Mouse (Mus musculus): ENCODE results near the gene Wnt5a. TPM values are rescaled to one million over a fixed set of nuclear protein-coding genes. Genes with fewer than 3 reads are reported as not detected.

Gene Wnt5a
- 10.0 and 16.1 TPM in 2 replicates for polyA plus RNA-seq (2015; fragmentation: Nextera tagmentation; extraction: Ambion mirVana)

DNA sequence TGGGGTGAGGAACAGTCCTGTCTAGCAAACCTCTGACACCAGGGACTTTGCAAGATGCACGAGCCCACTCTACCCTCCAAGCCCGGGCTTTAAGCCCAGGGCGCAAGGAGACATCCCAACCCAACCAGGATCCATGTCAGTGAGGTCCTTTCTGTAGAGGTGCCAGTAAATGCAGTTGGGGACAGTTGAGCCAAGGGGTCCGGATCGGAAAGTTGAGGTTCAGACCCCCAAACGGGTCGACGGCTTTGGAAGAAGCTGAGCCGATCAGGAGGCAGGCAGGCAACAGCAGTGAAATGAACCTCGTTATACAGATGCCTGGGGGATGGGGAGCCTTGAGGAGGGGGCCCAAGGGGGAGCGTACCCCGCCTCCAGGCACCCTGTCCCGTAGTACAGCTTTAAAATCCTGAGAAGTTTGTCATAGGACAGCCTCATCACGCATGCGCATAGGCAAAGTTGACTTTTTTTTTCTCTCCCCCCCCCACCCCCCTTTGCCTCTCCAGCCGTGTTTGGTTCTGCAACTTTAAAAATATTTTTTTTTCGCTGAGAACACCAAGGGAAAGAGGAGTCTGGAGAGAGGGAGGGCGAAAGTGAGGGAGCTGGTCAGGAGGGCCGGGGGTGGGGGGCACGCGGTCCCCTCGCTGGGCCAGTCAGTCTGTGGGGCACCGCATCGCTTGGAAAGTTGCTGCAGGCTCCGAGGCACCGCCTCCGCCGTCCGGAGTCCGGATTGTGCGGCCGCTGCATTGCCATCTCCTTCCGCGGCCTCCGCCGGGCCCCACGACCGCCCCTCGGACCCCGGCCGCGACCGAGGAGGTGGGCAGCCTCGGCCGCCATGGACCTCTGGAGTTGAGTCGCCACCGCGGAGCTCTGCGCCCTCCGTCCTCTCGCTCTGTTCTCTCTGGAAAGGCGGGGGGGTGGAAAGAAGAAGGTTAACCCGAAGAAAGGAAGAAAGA, at the start of gene Wnt5a:
TSS of gene Wnt5a (plus strand) at position 650 of the 950 bp plus-strand sequence.
- Histone ChIP-seq H3K4me2 (peak within 1 kb of the TSS; percentile 89), H3K4me3 (peak within 1 kb of the TSS; percentile 58), H3K27ac (peak within 1 kb of the TSS; percentile 68), H3K36me3 (ENCODE audit: poor library complexity, severe bottlenecking) (no peaks in the 10 kb centered on the region), H3K9me3 (replicated peaks) (no peaks in the 10 kb centered on the region), H3K27me3 (peaks cover 73% of the 10 kb centered on the region), H3K9ac (peak within 1 kb of the TSS; percentile 70), H3K4me1 (peaks cover 38% of the 10 kb centered on the region)
- 2% methylated on average over 53 of the region's 53 CpGs for WGBS
- peak; percentile 41; the same call in 1 of the 2 replicates for ATAC-seq

- no peak for ATAC-seq
- H3K4me3 ChIP-seq = no peak overlapping the region
- no peaks in the 10 kb centered on the region for H3K36me3 ChIP-seq (ENCODE audit: poor library complexity, severe bottlenecking)
- H3K9ac ChIP-seq = no peak overlapping the region
- H3K9me3 ChIP-seq (replicated peaks) = no peaks in the 10 kb centered on the region
- WGBS = 60% methylated on average over 7 of the region's 7 CpGs
- no peak overlapping the region for H3K4me2 ChIP-seq
- peaks cover 3% of the 10 kb centered on the region for H3K4me1 ChIP-seq
- H3K27me3 ChIP-seq = peaks cover 21% of the 10 kb centered on the region
- no peak overlapping the region for H3K27ac ChIP-seq
Measured at GRCm38 (mm10) chr14:28456372-28457076, 48.0 kb upstream of the Wnt5a start.

- no peak for ATAC-seq
- no peak overlapping the region for H3K4me2 ChIP-seq
- H3K9me3 ChIP-seq (replicated peaks) = no peaks in the 10 kb centered on the region
- no peak overlapping the region for H3K27ac ChIP-seq
- 76% methylated on average over 3 of the region's 3 CpGs for WGBS
- no peak overlapping the region for H3K4me3 ChIP-seq
- no peaks in the 10 kb centered on the region for H3K4me1 ChIP-seq
- no peaks in the 10 kb centered on the region for H3K36me3 ChIP-seq (ENCODE audit: poor library complexity, severe bottlenecking)
- H3K27me3 ChIP-seq = peaks cover 21% of the 10 kb centered on the region
- no peak overlapping the region for H3K9ac ChIP-seq
Measured at GRCm38 (mm10) chr14:28457428-28457827, 47.1 kb upstream of the Wnt5a start.

GRCm38 (mm10) chr14:28467956-28468355, 36.6 kb upstream of the Wnt5a start:
- Histone ChIP-seq H3K27ac (no peak overlapping the region), H3K4me3 (no peak overlapping the region), H3K9me3 (replicated peaks) (no peaks in the 10 kb centered on the region), H3K27me3 (peaks cover 62% of the 10 kb centered on the region), H3K4me2 (no peak overlapping the region), H3K9ac (no peak overlapping the region), H3K4me1 (peaks cover 6% of the 10 kb centered on the region), H3K36me3 (ENCODE audit: poor library complexity, severe bottlenecking) (no peaks in the 10 kb centered on the region)
- ATAC-seq = no peak
- 20% methylated on average over 5 of the region's 5 CpGs for WGBS

- H3K4me2 ChIP-seq = no peak overlapping the region
- no peak overlapping the region for H3K27ac ChIP-seq
- no peak overlapping the region for H3K4me3 ChIP-seq
- no peak for ATAC-seq
- 39% methylated on average over 4 of the region's 4 CpGs for WGBS
- H3K36me3 ChIP-seq (ENCODE audit: poor library complexity, severe bottlenecking) = no peaks in the 10 kb centered on the region
- H3K9ac ChIP-seq = no peak overlapping the region
- H3K4me1 ChIP-seq = peaks cover 8% of the 10 kb centered on the region
- no peaks in the 10 kb centered on the region for H3K9me3 ChIP-seq (replicated peaks)
- H3K27me3 ChIP-seq = peaks cover 52% of the 10 kb centered on the region
Measured at GRCm38 (mm10) chr14:28469696-28470095, 34.9 kb upstream of the Wnt5a start.

GRCm38 (mm10) chr14:28470212-28470611, 34.3 kb upstream of the Wnt5a start:
- Histone ChIP-seq H3K9me3 (replicated peaks) (no peaks in the 10 kb centered on the region), H3K4me2 (no peak overlapping the region), H3K27me3 (peaks cover 49% of the 10 kb centered on the region), H3K27ac (no peak overlapping the region), H3K4me3 (no peak overlapping the region), H3K9ac (no peak overlapping the region), H3K4me1 (peaks cover 13% of the 10 kb centered on the region), H3K36me3 (ENCODE audit: poor library complexity, severe bottlenecking) (no peaks in the 10 kb centered on the region)
- 70% methylated on average over 6 of the region's 6 CpGs for WGBS
- ATAC-seq = no peak

- H3K4me1 ChIP-seq = peaks cover 16% of the 10 kb centered on the region; the same call in 1 of the 2 replicates
- no peak overlapping the region for H3K4me3 ChIP-seq
- no peak overlapping the region for H3K9ac ChIP-seq
- H3K27ac ChIP-seq = no peak overlapping the region
- H3K36me3 ChIP-seq (ENCODE audit: poor library complexity, severe bottlenecking) = no peaks in the 10 kb centered on the region
- H3K9me3 ChIP-seq (replicated peaks) = no peaks in the 10 kb centered on the region
- H3K27me3 ChIP-seq = peaks cover 32% of the 10 kb centered on the region
- WGBS = 28% methylated on average over 3 of the region's 3 CpGs
- H3K4me2 ChIP-seq = 0 out of 2 replicates have a peak overlapping the region, but pooled peaks have one; percentile 12
- peak; percentile 88 for ATAC-seq
Measured at GRCm38 (mm10) chr14:28475012-28475411, 29.5 kb upstream of the Wnt5a start.

DNA sequence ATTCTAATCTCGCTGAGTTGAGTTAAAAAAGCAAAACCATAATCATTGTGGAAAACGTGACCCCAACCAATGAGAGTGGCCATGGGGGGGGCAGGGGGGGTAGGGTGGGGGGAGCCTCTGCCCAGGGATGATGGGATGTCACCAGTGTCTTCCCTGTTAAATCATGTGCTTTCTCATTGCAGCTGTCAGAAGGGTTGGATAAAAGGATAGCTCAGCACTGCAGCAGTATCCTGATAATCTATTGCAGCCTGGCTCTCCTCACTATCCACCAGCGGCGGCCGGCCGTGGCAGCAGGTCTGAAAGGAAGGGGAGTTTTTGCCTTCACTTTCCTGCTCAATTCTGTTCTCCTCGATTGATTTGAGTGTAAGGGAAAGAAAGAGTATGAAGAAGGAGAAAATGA, 29.1 kb upstream of the Wnt5a start:
- H3K9me3 ChIP-seq (replicated peaks) = no peaks in the 10 kb centered on the region
- no peak overlapping the region for H3K4me3 ChIP-seq
- H3K4me1 ChIP-seq = peaks cover 16% of the 10 kb centered on the region; the same call in 1 of the 2 replicates
- no peak overlapping the region for H3K9ac ChIP-seq
- 23% methylated on average over 7 of the region's 7 CpGs for WGBS
- no peaks in the 10 kb centered on the region for H3K36me3 ChIP-seq (ENCODE audit: poor library complexity, severe bottlenecking)
- H3K4me2 ChIP-seq = 0 out of 2 replicates have a peak overlapping the region, but pooled peaks have one; percentile 12
- H3K27me3 ChIP-seq = peaks cover 28% of the 10 kb centered on the region
- no peak overlapping the region for H3K27ac ChIP-seq
- ATAC-seq = peak; percentile 79

GRCm38 (mm10) chr14:28476746-28477145, 27.8 kb upstream of the Wnt5a start:
- no peaks in the 10 kb centered on the region for H3K9me3 ChIP-seq (replicated peaks)
- WGBS = 19% methylated on average over 3 of the region's 3 CpGs
- H3K27ac ChIP-seq = no peak overlapping the region
- no peaks in the 10 kb centered on the region for H3K36me3 ChIP-seq (ENCODE audit: poor library complexity, severe bottlenecking)
- peaks cover 16% of the 10 kb centered on the region; the same call in 1 of the 2 replicates for H3K4me1 ChIP-seq
- no peak overlapping the region for H3K4me3 ChIP-seq
- no peak overlapping the region for H3K9ac ChIP-seq
- ATAC-seq = no peak
- H3K27me3 ChIP-seq = peaks cover 18% of the 10 kb centered on the region
- H3K4me2 ChIP-seq = no peak overlapping the region

GRCm38 (mm10) chr14:28480866-28481265, 23.7 kb upstream of the Wnt5a start:
- Histone ChIP-seq H3K4me3 (no peak overlapping the region), H3K9ac (no peak overlapping the region), H3K9me3 (replicated peaks) (no peaks in the 10 kb centered on the region), H3K4me1 (peaks cover 8% of the 10 kb centered on the region; the same call in 1 of the 2 replicates), H3K4me2 (no peak overlapping the region), H3K36me3 (ENCODE audit: poor library complexity, severe bottlenecking) (no peaks in the 10 kb centered on the region), H3K27me3 (peaks cover 11% of the 10 kb centered on the region; the same call in 1 of the 2 replicates), H3K27ac (no peak overlapping the region)
- WGBS = 97% methylated on average over 1 of the region's 1 CpGs
- no peak for ATAC-seq

DNA sequence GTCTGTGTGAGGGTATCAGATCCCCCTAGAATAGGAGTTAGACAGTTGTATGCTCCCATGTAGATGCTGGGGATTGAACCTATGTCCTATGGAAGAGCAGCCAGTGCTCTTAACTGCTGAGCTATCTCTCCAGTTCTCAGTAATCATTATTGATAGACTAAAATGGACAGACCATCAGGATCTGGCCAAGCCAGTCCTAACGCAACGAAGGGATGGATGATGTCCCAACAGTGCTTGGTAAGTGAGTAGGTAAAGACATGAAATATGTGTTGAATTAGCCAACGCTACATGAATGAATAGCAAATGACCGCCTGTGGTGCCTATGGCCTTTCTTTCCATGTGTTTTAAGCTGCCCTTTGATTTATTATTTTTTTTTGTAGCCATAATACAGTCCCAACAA, 10.7 kb upstream of the Wnt5a start:
- Histone ChIP-seq H3K4me3 (no peak overlapping the region), H3K9me3 (replicated peaks) (no peaks in the 10 kb centered on the region), H3K27me3 (0 out of 2 replicates have a peak, but pooled peaks cover 3% of the 10 kb centered on the region), H3K4me2 (no peak overlapping the region), H3K9ac (no peak overlapping the region), H3K36me3 (ENCODE audit: poor library complexity, severe bottlenecking) (no peaks in the 10 kb centered on the region), H3K4me1 (no peaks in the 10 kb centered on the region), H3K27ac (no peak overlapping the region)
- no peak for ATAC-seq
- 96% methylated on average over 4 of the region's 4 CpGs for WGBS

DNA sequence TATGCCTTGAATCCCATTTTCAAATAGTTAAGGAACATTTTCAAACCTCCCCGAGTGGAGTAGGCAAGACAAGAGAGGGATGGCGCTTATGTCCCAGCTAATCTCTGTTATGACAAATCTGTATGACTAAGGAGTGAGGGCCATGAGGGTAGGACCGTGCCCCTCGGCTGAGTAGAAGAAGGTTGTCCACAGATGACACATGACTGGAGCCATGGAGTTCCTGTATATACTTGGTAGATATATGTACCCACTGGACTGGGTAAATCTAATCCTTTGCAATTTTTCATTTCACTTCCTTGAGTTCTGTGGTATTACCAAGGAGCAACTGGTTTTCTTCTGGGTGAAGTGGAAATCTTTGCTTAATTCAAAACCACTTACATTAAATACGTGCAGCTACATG, 10.3 kb upstream of the Wnt5a start:
- no peak overlapping the region for H3K4me2 ChIP-seq
- no peaks in the 10 kb centered on the region for H3K9me3 ChIP-seq (replicated peaks)
- H3K4me3 ChIP-seq = no peak overlapping the region
- ATAC-seq = no peak
- H3K27me3 ChIP-seq = 0 out of 2 replicates have a peak, but pooled peaks cover 3% of the 10 kb centered on the region
- no peaks in the 10 kb centered on the region for H3K4me1 ChIP-seq
- 93% methylated on average over 5 of the region's 5 CpGs for WGBS
- H3K36me3 ChIP-seq (ENCODE audit: poor library complexity, severe bottlenecking) = no peaks in the 10 kb centered on the region
- H3K27ac ChIP-seq = no peak overlapping the region
- H3K9ac ChIP-seq = no peak overlapping the region
